Mouse (Mus musculus): ENCODE results near the gene Aak1. TPM values are rescaled to one million over a fixed set of nuclear protein-coding genes. Genes with fewer than 3 reads are reported as not detected.

Gene Aak1
- total and polyA plus RNA-seq, 2 experiments from 2014 or later = 9.2 to 46.7 TPM

DNA sequence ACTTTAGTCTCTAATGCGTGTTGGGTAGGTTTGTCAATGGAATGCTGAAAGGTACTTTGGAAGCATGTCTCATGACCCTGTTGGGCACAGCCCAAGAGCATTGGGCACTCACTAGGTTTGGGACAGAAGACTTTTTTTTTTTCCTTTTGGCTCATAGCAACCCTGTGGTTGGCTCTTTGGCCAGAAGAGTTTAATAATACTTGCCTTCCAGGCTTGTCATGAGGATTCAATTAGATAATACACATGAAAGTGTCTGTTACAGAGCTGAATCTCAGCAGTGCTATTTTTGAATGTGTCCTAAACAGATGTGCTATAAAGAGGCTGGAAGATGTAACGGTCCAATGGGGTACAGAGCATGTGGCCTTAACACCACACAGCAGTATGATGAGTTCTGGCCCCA lies 56.2 kb downstream of the Aak1 start:
- Histone ChIP-seq H3K4me1 (ENCODE audit: control insufficient read depth, insufficient read depth) (peaks cover 15% of the 10 kb centered on the region), H3K4me2 (ENCODE audit: low read depth, low read length) (no peak overlapping the region), H3K4me3 (ENCODE audit: low read depth, low read length) (no peak overlapping the region), H3K9me3 (replicated peaks; ENCODE audit: control insufficient read depth, low read length) (no peaks in the 10 kb centered on the region), H3K36me3 (replicated peaks; ENCODE audit: control insufficient read depth, insufficient read depth, low read length) (no peaks in the 10 kb centered on the region), H3K27me3 (ENCODE audit: control insufficient read depth, insufficient read depth, low read length) (no peaks in the 10 kb centered on the region), H3K9ac (replicated peaks; ENCODE audit: low read depth, low read length) (no peak overlapping the region), H3K27ac (ENCODE audit: low read depth) (peak overlapping the region; percentile 39)
- TF ChIP-seq CTCF (IDR thresholded peaks at IDR 0.05; ENCODE audit: low read depth) = no peak
- TF ChIP-seq EP300 (IDR thresholded peaks at IDR 0.05; ENCODE audit: low read depth) = no peak
- peak; percentile 27 for DNase-seq (ENCODE audit: low spot score)
- 49% methylated on average over 2 of the region's 2 CpGs for WGBS
- ATAC-seq (ENCODE audit: insufficient read depth, low read depth) = peak; percentile 66; the same call in 1 of the 2 replicates

DNA sequence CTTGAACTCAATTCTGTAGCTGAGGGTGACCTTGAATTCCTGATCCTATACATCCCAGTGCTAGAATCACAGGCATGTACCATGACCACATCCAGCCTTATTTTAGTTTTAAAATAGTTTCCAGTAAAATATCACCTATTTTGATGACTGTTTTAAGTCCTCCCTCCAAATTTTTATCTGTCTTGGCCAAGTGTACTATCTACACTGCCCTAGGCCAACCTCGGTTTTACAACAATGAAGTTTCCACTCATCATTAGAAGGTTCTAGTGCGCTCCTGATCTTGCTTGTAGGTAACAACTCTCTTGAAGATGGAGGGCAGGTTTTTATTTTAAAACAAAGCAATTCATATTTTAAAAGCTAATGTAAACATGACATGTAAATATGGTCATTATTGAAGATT lies 57.9 kb downstream of the Aak1 start:
- Histone ChIP-seq H3K9ac (replicated peaks; ENCODE audit: low read depth, low read length) (no peak overlapping the region), H3K27ac (ENCODE audit: low read depth) (no peak overlapping the region), H3K4me2 (ENCODE audit: low read depth, low read length) (no peak overlapping the region), H3K4me1 (ENCODE audit: control insufficient read depth, insufficient read depth) (peaks cover 15% of the 10 kb centered on the region), H3K27me3 (ENCODE audit: control insufficient read depth, insufficient read depth, low read length) (no peaks in the 10 kb centered on the region), H3K36me3 (replicated peaks; ENCODE audit: control insufficient read depth, insufficient read depth, low read length) (0 out of 2 replicates have a peak, but pooled peaks cover 3% of the 10 kb centered on the region), H3K9me3 (replicated peaks; ENCODE audit: control insufficient read depth, low read length) (no peaks in the 10 kb centered on the region), H3K4me3 (ENCODE audit: low read depth, low read length) (no peak overlapping the region)
- WGBS = 74% methylated on average over 2 of the region's 2 CpGs
- DNase-seq (ENCODE audit: low spot score) = no peak
- TF ChIP-seq EP300 (IDR thresholded peaks at IDR 0.05; ENCODE audit: low read depth) = no peak
- no peak for TF ChIP-seq CTCF (IDR thresholded peaks at IDR 0.05; ENCODE audit: low read depth)
- no peak for ATAC-seq (ENCODE audit: insufficient read depth, low read depth)

DNA sequence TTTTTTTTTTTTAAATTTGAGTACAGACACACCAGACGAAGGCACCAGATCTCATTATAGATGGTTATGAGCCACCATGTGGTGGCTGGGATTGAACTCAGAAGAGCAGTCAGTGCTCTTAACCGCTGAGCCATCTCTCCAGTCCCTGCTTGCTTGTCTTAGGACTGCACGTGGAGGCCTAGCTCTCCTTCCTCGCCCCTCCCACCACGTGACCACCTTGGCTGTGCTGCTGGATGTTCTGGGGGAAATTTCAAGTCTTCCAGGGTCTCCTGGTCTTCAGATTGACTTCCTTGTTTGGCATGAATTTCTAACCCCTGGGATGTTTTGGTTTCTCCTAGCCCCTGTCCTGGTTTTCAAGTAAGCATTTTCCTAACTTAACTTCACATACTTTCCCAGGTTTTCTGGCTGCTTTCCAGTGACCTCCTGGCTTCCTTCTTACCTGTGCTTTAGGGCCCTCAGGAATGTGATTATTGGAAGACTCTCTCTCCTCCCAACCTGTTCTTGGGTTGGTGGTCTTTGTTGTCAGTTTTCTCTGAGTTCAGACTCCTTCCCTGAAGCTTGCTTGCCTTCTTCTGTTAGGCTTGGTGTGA lies 59.3 kb downstream of the Aak1 start:
- H3K36me3 ChIP-seq (replicated peaks; ENCODE audit: control insufficient read depth, insufficient read depth, low read length) = 0 out of 2 replicates have a peak, but pooled peaks cover 3% of the 10 kb centered on the region
- ATAC-seq (ENCODE audit: insufficient read depth, low read depth) = no peak
- no peaks in the 10 kb centered on the region for H3K9me3 ChIP-seq (replicated peaks; ENCODE audit: control insufficient read depth, low read length)
- WGBS = 62% methylated on average over 5 of the region's 5 CpGs
- no peak overlapping the region for H3K4me3 ChIP-seq (ENCODE audit: low read depth, low read length)
- no peak overlapping the region for H3K9ac ChIP-seq (replicated peaks; ENCODE audit: low read depth, low read length)
- no peak overlapping the region for H3K4me2 ChIP-seq (ENCODE audit: low read depth, low read length)
- H3K4me1 ChIP-seq (ENCODE audit: control insufficient read depth, insufficient read depth) = peaks cover 15% of the 10 kb centered on the region
- H3K27me3 ChIP-seq (ENCODE audit: control insufficient read depth, insufficient read depth, low read length) = no peaks in the 10 kb centered on the region
- TF ChIP-seq EP300 (IDR thresholded peaks at IDR 0.05; ENCODE audit: low read depth) (no peak), CTCF (IDR thresholded peaks at IDR 0.05; ENCODE audit: low read depth) (no peak)
- H3K27ac ChIP-seq (ENCODE audit: low read depth) = no peak overlapping the region
- DNase-seq (ENCODE audit: low spot score) = no peak

DNA sequence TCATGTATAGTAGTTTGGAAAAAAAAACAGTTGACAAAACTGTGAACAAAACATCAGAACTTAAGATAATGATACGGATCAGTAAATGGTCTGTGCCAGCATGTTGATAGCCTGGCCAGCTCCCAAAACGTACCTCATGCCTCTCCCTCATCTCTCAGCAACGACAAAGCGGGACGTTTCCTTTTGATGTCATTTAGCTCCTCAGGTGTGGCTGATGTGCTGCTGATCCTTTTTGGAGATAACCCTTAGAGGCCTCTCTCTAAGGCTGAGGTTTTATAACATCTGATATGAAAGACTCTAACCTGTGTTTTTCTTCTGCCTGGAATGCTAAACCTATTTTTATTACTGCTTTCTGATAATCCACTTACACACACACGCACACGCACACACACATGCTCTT lies 60.6 kb downstream of the Aak1 start:
- TF ChIP-seq EP300 (IDR thresholded peaks at IDR 0.05; ENCODE audit: low read depth) (no peak), CTCF (IDR thresholded peaks at IDR 0.05; ENCODE audit: low read depth) (no peak)
- H3K27ac ChIP-seq (ENCODE audit: low read depth) = no peak overlapping the region
- no peak overlapping the region for H3K9ac ChIP-seq (replicated peaks; ENCODE audit: low read depth, low read length)
- H3K4me3 ChIP-seq (ENCODE audit: low read depth, low read length) = no peak overlapping the region
- DNase-seq (ENCODE audit: low spot score) (no peak), ATAC-seq (ENCODE audit: insufficient read depth, low read depth) (no peak)
- H3K4me2 ChIP-seq (ENCODE audit: low read depth, low read length) = no peak overlapping the region
- H3K4me1 ChIP-seq (ENCODE audit: control insufficient read depth, insufficient read depth) = peaks cover 15% of the 10 kb centered on the region
- H3K36me3 ChIP-seq (replicated peaks; ENCODE audit: control insufficient read depth, insufficient read depth, low read length) = 0 out of 2 replicates have a peak, but pooled peaks cover 3% of the 10 kb centered on the region
- no peaks in the 10 kb centered on the region for H3K9me3 ChIP-seq (replicated peaks; ENCODE audit: control insufficient read depth, low read length)
- WGBS = 46% methylated on average over 7 of the region's 7 CpGs
- no peaks in the 10 kb centered on the region for H3K27me3 ChIP-seq (ENCODE audit: control insufficient read depth, insufficient read depth, low read length)

DNA sequence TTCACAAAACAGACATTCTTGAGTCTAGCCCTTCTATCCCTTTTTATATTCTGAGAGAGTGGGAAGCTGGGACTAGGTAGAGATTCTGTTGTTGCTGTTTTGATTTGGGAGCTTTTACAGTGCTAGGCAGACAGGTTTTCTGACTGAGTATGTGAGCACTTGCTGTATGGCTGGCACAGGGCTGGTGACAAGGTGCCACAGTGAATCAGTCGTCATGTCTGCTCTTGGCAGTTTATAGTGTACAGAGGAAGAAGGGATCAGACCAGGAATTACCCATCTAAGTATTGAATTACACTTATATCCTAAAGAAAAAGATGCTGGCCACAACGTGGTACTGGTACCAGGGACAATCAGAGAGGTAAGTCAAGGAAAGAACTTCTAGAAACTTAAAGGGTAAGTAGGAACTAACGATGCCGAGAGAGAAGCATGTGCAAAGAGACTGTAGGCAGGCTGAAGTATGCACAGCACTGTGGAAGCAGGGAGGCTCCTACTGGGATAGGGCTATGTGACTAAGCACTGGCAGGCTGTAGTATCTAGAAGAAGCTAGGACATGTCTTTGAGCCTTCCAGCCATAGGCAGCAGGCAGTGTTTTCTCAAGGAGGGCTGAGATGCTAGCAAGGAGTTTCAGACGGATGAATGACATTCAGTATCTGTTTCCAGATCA lies 67.0 kb downstream of the Aak1 start:
- DNase-seq (ENCODE audit: low spot score) (no peak), ATAC-seq (ENCODE audit: insufficient read depth, low read depth) (no peak)
- no peak overlapping the region for H3K9ac ChIP-seq (replicated peaks; ENCODE audit: low read depth, low read length)
- 0 out of 2 replicates have a peak, but pooled peaks cover 3% of the 10 kb centered on the region for H3K36me3 ChIP-seq (replicated peaks; ENCODE audit: control insufficient read depth, insufficient read depth, low read length)
- no peaks in the 10 kb centered on the region for H3K27me3 ChIP-seq (ENCODE audit: control insufficient read depth, insufficient read depth, low read length)
- H3K4me3 ChIP-seq (ENCODE audit: low read depth, low read length) = no peak overlapping the region
- H3K4me1 ChIP-seq (ENCODE audit: control insufficient read depth, insufficient read depth) = peaks cover 45% of the 10 kb centered on the region
- WGBS = 63% methylated on average over 5 of the region's 5 CpGs
- no peaks in the 10 kb centered on the region for H3K9me3 ChIP-seq (replicated peaks; ENCODE audit: control insufficient read depth, low read length)
- H3K4me2 ChIP-seq (ENCODE audit: low read depth, low read length) = no peak overlapping the region
- 0 out of 2 replicates have a peak overlapping the region, but pooled peaks have one; percentile 55 for H3K27ac ChIP-seq (ENCODE audit: low read depth)
- no peak for TF ChIP-seq CTCF (IDR thresholded peaks at IDR 0.05; ENCODE audit: low read depth)
- no peak for TF ChIP-seq EP300 (IDR thresholded peaks at IDR 0.05; ENCODE audit: low read depth)
